Mouse (Mus musculus): ENCODE data around the gene Ccdc90b.

The Ccdc90b gene

DNA sequence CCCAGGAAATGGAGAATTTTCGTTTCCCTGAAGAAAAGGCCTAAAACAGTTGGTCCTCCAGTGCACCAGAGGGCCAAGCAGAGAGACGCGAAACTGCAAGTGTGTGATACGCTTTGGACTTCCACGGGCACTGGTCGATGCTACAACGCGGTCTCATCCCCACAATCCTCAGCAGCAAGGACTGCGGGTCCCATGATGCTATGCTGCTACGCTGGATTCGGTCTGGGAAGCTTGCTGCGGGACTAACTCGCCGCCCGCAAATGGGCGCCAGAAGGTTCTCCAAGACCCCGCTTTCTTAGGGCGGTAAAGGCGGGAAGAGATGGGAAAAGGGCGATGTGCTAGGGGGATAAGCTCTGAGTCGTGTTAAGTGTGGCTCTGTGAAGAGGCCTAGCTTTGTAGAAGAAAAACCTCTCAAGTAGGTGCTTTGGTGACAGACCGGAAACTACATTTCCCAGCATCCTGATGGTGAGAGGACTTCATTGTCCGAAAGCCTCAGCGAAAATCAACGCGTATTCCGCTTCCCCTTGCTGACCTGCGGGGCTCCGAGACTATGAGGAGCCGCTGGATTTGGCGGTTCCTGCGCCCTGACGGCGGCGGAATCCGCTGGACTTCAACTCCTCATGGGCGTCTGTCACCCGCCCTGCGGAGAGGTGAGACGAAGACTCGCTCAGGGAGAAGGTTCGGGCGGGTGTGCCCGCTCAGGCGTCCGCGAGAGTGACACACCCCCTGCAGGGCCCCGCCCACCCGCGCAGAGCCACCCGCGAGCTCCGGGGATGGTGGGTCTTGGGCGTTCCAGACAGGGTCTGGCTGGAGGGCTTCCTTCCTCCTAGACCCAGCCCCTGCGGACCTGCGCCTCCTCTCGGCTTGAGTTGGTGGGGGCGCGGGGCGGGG, at the start of gene Ccdc90b:
Ccdc90b (plus strand) TSS at position 164 of the 891 bp plus-strand sequence.
- DNase-seq (ENCODE audit: low spot score in 2 of 2): peak; percentile 71 to 82

DNA sequence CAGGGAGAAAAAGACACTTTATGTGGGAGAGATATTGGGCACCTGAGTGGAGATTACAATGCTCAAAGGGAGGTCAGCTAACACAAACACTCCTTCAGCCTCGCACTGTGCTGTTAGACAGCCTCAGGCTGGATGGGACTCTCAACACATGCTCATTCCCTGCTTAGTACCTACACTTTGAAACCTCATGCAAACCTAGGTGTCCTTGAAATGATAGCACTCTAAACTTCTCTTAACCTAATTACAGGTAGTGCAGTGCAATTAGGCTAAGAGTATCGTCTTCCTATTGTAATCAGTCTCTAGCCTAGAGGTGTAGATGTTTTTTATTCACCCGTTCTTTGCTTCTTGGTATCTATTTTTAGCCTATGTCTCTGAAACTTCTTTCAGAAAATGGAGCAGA, 40.6 kb upstream of the Ccdc90b start:
- no peak for DNase-seq (ENCODE audit: low spot score in 2 of 2)

DNA sequence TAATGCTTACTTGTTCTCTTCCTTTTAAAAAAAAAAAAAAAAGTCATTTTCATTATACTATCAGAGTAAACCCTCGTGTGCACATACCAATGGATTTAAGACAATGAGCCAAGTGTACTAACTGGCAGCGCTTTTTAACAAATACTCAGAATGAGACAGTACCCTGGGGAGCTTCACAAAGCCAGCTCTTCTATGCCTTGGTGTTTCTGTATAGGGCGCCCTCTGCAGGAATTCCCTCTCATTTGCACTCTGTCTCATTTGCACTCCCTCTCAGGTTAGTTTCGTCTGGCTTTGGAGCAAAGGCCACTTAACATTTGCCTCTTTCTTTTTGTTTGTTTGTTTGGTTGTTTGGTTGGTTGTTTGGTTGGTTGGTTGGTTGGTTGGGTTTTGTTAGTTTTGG, 40.1 kb upstream of the Ccdc90b start:
- no peak for DNase-seq (ENCODE audit: low spot score in 2 of 2)

DNA sequence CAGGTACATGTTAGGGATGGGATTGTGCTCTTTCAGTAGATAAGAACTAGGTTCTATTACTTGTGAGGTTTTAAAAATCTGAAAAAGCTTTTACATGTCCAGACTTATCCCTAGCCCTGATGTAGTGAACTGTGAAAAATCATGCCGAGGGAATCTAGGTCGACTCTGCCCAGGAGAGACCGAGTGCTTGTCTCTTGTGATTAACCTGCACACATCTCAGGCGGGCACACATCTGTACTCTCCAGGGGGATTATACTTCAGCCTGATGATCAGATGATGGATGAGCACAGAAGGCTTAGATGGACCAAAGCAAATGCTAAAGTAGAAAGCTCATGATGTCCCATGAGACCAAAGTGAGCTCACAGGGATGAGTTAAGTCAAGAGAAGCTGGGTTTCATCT, 31.7 kb upstream of the Ccdc90b start:
- no peak for DNase-seq (ENCODE audit: low spot score in 2 of 2)

DNA sequence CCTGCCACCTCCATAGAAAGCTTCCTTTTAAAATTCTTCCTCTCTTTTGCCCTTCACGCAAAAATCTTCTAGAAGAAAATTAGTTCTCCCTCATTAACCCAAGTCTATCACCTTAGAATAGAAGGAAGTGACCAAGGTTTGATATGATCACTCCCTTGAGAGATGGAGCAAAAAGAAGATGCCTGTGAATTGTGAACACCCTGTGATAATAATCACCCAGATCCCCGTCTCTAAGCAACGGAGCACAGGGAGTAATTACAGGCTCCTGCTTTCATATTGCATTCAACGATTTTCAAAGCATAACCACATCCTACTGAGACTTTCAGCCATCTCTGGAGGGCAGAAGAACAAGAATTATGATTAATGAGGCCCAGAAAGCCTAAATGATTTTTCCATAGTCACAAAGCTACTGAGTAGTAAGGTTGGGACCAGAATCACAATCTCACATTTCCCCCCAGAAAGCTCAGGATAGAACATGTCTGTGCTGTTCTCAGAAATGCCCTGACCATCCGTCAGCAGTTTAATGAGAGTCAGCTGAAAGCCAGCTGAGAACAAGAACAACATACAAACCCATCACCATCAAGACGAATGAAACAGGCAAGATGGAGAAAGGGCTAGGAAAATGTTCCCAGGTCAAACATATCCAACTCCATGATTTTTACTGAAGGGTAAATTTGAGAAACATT, 28.5 kb upstream of the Ccdc90b start:
- no peak for DNase-seq (ENCODE audit: low spot score in 2 of 2)

DNA sequence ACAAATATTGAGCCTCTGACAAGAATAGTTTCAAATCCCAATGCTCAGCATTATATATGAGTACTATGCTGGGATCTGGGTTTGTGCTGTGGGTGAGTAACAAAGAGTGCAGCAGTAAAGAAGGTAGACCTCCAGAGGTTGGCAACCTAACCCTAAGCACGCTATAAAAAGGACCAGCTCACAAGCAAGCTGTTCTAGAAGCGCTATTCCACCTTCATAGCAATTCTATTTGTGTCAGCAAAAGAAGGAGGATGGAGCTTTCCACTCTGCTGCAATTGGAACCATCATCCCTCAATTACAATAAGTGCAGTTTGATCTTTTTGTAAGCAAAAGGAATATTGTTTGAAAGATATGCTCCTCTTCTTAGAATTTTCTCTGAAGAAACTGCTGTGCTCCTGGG, 14.2 kb upstream of the Ccdc90b start:
- no peak for DNase-seq (ENCODE audit: low spot score in 2 of 2)

DNA sequence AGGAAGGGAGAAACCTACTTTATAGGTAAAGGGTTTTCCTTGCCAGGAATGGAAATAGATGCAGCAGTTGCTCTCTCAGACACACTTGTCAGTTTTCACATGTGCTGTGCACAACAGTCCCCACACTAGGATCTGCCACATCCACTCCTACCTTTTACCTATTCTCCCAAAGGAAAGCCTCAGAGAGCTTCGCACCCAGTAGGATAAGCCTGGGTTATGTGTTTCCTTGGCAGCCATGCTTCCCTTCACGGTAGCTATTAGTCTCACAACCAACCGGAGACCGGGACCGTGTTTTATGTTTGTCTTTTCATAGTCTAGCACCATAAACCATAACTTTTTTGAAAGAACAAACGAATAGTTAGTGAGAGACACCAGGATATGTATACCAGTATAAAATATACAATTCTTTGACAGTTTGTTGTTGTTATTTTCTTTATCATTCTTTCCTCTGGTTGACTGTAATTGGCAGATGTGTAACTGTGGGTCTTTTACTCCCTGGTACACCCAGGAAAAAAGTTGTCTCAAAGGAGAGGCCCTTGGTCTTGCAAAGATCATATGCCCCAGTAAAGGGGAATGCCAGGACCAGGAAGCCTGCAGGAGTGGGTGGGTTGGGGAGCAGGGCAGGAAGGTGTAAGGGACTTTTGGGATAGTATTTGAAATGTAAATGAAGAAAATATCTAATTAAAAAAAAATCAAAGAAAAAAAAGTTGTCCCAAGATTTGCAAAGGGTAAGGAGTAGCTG, 10.5 kb upstream of the Ccdc90b start:
- DNase-seq (ENCODE audit: low spot score in 2 of 2): no peak

DNA sequence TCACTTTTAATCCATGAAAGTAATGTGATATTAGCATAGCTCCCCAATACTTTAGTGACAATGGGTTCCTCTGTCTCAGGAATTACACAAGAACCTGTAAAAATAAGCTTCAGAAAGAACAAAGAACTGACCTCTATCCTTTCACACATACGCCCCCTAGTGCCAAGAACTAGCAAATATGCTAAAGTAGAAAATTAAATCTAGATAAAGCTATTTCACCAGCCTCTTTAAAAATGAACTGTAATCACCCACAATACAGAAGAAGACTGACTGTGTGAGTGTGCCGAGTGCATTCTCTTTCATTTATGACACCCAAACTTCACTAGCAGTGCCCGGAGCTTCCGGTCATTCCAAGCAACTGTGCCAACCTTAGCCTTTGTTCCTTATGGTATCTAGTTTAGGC, 10.0 kb upstream of the Ccdc90b start:
- DNase-seq (ENCODE audit: low spot score in 2 of 2): no peak

DNA sequence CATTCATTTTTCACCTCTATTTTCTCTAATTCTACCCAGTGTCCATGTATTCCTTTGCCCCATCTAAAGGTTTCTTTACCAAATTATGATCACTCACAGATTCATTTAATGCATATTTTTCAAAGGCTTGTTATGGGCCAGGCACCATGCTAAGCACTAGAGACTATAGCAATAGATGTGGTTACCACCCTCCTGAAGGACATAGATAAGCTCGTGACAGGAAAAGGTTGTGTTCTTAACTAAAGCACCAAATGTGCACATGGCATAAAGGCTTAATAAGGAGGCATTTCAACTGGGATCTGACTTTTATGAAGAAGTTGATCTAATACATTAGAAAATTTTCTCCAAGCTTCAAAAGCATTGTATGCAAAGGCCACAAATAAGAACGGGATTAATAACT, 2.2 kb upstream of the Ccdc90b start:
- DNase-seq (ENCODE audit: low spot score in 2 of 2): no peak

DNA sequence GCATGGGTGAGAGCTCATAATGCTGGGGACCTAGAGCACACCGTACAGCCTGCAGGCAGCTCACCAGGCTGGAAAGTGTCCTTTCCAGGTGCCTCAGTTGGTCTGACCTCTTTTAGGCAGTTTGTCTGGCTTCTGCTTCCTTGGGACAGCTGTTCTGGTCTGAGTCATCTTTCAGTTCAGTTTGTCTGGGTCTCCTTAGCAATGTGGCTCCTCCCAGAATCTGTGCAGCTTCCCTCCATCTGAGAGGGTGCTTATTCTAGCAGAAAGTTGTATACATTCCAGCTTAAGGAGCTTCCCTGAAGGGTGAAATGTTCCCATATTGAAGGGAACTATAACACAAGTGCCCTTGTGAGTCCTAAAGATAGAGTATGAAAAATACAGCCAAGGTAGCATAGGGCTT, 5.8 kb downstream of the Ccdc90b start:
- no peak for DNase-seq (ENCODE audit: low spot score in 2 of 2)

DNA sequence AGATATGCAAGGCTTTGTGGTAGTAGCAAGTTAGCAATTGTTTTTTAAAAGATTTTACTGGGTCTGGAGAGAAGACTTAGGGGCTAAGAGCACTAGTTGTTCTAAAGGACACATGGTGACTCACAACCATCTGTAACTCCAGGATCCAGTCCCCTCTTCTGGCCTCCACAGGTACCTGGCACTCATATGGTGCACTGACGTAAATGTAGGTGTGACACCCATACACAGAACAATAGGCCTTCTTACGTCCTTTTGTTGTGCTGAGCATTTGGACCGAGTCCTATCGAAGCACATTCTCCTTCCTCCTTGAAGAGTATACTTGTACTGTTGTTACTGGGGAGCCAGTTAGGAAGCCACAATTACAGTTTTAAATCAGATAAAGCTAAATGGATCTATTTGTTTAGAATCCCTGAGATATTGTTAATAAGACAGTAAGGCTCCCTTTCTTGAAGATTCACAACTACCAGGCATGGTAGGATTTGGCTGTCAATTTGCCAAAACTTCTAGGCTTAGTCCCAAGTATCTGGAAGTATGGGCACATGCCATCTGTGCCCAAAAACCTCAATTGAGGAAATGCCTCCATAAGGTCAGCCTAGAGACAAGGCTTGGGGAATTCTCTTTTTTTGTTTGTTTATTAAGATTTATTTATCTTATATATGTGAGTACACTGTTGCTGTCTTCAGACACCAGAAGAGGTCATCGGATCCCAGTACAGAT, 19.7 kb downstream of the Ccdc90b start:
- DNase-seq (ENCODE audit: low spot score in 2 of 2): no peak

DNA sequence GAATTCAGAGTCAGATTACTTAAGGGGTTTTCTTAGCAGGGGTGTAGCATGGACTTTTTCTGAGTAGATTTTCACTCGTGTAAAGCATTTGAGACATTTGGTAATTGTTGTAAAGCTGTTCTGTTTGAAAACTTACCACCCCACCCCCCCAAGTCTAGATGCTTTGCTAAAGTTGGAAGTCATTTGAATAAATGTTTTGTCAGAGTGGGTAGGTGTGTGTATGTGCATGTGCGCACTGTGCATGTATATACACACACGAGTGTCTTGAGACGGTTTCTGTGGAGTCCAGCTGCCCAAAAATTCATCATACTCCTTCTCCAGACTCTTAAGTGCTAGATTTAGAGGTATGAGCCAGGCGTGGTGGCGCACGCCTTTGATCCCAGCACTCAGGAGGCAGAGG, 22.6 kb downstream of the Ccdc90b start:
- no peak for DNase-seq (ENCODE audit: low spot score in 2 of 2)

DNA sequence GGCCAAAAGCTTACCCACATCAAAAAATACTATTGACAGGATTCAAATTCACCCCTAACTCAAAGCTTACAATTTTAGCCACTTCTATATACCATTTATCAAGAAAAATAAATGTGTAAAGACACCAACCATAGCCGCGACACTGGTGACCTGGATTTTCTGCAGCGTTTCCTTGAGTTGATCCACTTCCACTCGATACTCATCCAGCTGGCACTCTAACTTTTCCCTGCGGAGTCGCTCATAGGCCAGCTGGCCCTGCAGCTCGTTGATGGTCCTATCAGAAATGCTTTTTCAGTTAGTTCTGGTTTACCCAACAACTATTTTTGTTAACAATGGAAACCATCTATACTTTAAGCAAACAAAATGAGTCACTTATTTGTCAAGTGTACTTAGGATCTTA, 29.0 kb downstream of the Ccdc90b start:
- no peak for DNase-seq (ENCODE audit: low spot score in 2 of 2)

DNA sequence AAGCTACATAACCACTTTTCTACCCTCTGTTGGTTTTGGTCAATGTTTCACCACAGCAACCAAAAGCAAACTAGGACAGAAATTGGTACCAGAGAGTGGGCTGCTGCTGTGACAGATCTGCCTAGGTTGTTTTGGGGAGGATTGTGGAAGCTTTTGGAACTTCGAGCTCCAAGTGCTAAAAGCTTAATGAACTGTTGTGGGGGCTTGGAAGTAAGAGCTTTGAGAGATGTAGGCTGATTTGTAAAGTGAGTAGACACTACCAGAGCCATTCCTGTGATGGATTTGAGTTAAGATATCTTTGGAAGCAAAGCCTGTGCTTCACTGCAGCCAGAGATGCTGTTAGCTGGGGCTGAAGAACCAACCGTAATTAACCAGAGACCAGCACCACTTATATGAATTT, 29.9 kb downstream of the Ccdc90b start:
- DNase-seq (ENCODE audit: low spot score in 2 of 2): no peak

DNA sequence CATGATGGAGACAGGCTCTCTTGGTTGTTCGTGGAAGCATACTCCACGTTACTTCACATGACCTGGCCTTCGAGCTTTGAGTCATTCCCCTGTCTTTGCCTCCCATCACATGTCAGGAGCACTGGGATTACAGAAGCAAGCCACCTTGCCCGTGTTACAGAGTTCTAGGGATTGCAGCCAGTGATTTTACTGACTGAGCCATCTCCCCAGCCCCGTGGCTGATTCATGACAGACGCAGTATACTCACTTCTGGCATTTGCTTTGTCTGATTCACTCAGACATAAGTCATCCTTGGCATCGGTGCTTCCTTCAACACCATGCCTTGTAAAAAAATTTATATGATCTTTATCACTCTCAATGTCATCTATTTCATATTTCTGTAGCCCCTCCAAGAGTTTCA, 44.0 kb downstream of the Ccdc90b start:
- no peak for DNase-seq (ENCODE audit: low spot score in 2 of 2)

DNA sequence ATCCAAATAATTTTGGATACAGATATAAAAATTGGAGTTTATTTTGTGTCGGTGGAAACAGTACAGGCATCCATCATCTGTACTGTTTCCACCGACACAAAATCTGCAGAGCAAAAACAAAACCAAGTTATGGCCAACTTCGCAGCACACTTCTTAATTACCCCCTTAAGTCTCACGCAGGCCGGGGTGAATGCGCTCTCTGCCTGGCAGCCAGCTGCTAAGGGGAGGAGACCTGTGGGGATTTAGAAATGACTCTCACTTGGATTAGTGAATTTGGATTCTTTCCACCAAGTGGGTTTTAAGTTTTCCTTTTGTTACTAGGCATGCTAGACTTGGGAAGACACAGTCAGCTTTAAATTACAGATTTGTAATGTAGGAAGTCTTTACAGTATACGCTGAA, 49.9 kb downstream of the Ccdc90b start:
- DNase-seq (ENCODE audit: low spot score in 2 of 2): no peak

DNA sequence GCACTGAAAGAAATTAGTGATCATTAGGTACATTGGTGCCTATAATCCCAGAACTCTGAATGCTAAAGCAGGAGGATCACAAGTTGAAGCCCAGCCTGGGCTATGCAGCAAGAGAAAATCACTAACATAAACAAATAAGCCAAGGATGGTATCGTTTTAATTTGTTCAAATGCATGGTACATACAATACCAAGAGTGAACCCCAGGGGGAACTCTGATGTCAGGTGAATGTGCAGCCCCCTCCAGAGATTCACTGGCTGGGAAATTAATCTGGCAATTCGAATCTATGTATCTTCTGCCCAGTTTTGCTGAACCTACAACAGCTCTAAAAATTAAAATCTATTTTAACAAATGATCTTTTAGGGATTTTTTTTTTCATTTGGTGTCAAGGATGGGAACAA, 63.5 kb downstream of the Ccdc90b start:
- DNase-seq (ENCODE audit: low spot score in 2 of 2): no peak

DNA sequence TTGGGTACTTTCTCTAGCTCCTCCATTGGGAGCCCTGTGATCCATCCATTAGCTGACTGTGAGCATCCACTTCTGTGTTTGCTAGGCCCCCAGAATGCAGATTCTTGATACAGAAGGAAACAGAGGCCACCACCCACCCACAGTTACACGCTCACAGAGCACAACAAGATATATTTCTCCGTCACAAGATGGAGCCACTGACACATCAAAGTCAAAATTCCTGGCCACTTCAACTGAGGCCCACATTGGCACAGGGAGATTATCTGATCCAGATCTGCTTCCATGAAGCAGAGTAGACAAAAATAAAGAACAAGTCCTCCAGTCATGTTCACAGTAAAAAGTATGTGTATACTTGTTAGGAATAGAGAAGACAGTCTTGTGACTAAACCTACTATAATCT, 69.2 kb downstream of the Ccdc90b start:
- no peak for DNase-seq (ENCODE audit: low spot score in 2 of 2)
